Comparison of ENCODE assay signal across 9 mouse cellular contexts in the genomic region with DNA sequence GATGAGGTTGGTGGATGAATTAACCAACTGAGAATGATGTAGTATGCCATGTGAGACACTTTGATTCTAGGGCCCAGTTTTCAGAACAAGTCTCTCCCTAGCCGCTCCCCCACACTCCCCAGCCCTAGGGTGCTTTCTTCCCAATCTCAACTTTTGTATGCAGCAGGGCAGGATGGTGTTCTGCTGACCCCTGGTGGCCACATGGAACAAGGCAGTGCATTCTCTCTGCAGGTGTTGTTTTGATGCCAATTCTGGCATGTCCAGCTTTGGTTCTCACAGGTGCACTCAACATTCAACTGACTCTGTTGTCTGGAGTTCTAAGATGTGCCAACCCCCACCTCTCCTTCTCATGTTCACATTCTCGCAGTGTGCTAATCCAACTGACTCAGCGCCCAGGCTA. TPM values are rescaled to one million over a fixed set of nuclear protein-coding genes. Genes with fewer than 3 reads are reported as not detected.
DNase-seq lines count a peak whose midpoint lies in the region.
"Had no signal": no experiment of that assay in that cellular context is flagged by ENCODE, and none has a peak within 500 bp of the region (broad histone marks: within the 10 kb centered on the region; RNA-seq: fewer than 3 reads in every experiment).

No protein-coding gene starts in this region.

- H3K36me3 ChIP-seq in embryonic facial prominence, embryonic 10.5 days (replicated peaks), result peaks cover 18% of the 10 kb centered on the region

- no peaks in the 10 kb centered on the region for H3K9me3 ChIP-seq in embryonic facial prominence, embryonic 10.5 days
- H3K9me3 ChIP-seq: heart, embryonic 15.5 days had no signal

- H3K4me3 ChIP-seq in embryonic facial prominence, embryonic 10.5 days, result no peak overlapping the region
- H3K4me3 ChIP-seq: heart, embryonic 15.5 days had no signal

- intact Hi-C loops in heart, postnatal 14 days (cut with DNase I), result loop anchor here (1.0 to 2.0 kb wide), 2 partner anchors 26 to 127 kb away; no protein-coding TSS in a partner anchor

- H3K27me3 ChIP-seq in embryonic facial prominence, embryonic 10.5 days (replicated peaks; ENCODE audit: low read depth, poor library complexity, severe bottlenecking), result no peaks in the 10 kb centered on the region
- H3K27me3 ChIP-seq: heart, embryonic 15.5 days had no signal

- no peak overlapping the region for H3K27ac ChIP-seq in embryonic facial prominence, embryonic 10.5 days (replicated peaks)
- H3K27ac ChIP-seq: heart, embryonic 15.5 days had no signal

- DNase-seq in ES-CJ7 (ENCODE audit: low read depth, low spot score), result peak; percentile 73
- peak; percentile 71 for DNase-seq in adrenal gland, postnatal 25 days
- DNase-seq in embryonic facial prominence, embryonic 10.5 days (ENCODE audit: low spot score), result peak; percentile 74
- peak; percentile 69 to 77 for DNase-seq in heart, postnatal 14 days
- peak; percentile 78 to 84 for DNase-seq in kidney, postnatal 4 days
- peak; percentile 73 for DNase-seq in lung, postnatal 10 days
- peak; percentile 79 for DNase-seq in retina, postnatal 1 day
- DNase-seq in thymus, postnatal 36 days, result peak; percentile 75 to 78

- H3K4me1 ChIP-seq in embryonic facial prominence, embryonic 10.5 days, result 0 out of 2 replicates have a peak, but pooled peaks cover 2% of the 10 kb centered on the region

- WGBS in embryonic facial prominence, embryonic 10.5 days, result 24% methylated on average over 3 of the region's 3 CpGs

RNA-seq across cellular contexts. Expression of a gene that starts 14.2 kb away (rescaled TPM):
- total RNA-seq in adrenal gland, postnatal 25 days (2021), result not detected in 2 replicates
- polyA plus RNA-seq in embryonic facial prominence, embryonic 10.5 days (2016; fragmentation: Nextera tagmentation; extraction: Ambion mirVana), result 0.98 and 1.4 TPM in 2 replicates
- not detected for total RNA-seq in heart, postnatal 14 days (2021)

RNA-seq across cellular contexts. Expression of a gene that starts 39.2 kb away (rescaled TPM):
- 62.2 and 70.3 TPM in 2 replicates for total RNA-seq in adrenal gland, postnatal 25 days (2021)
- 71.5 and 76.4 TPM in 2 replicates for polyA plus RNA-seq in embryonic facial prominence, embryonic 10.5 days (2016; fragmentation: Nextera tagmentation; extraction: Ambion mirVana)
- total RNA-seq in heart, postnatal 14 days (2021), result 10 to 100 TPM; 85.0 to 86.8 TPM
